Mouse (Mus musculus) MEL (cell line): ENCODE results near the gene Bora. TPM values are rescaled to one million over a fixed set of nuclear protein-coding genes. Genes with fewer than 3 reads are reported as not detected.

Experiments used
- DNase-seq: peaks from one replicate; pipeline ENCODE4 v3.0.0; 2011; ENCODE audit warnings: low read depth, low spot score
- H3K27ac ChIP-seq: 2 replicates; pipeline ENCODE4 v1.5.1; 2012; ENCODE audit warnings: low read depth, mild to moderate bottlenecking, control low read depth, low read length, moderate library complexity; ENCODE audit not compliant: control insufficient read depth
- H3K27me3 ChIP-seq, 2 experiments: fragments of 150-350 bp in 1 of 2; sonication (generic) in 1 of 2; 2 replicates each; pipeline ENCODE4 v1.6.1; 2012; ENCODE audit warnings: low read length in 2 of 2, mild to moderate bottlenecking in 2 of 2, improper control_type of control experiment in 1 of 2, moderate library complexity in 1 of 2; ENCODE audit not compliant: insufficient read depth in 2 of 2, control insufficient read depth in 1 of 2
- H3K36me3 ChIP-seq, 2 experiments: 2 replicates each; pipeline ENCODE4 v1.6.1; 2012 to 2014; ENCODE audit warnings: low read length in 2 of 2, improper control_type of control experiment in 1 of 2, inconsistent platforms in 1 of 2, mild to moderate bottlenecking in 1 of 2; ENCODE audit not compliant: insufficient read depth in 2 of 2, control insufficient read depth in 1 of 2
- H3K4me1 ChIP-seq, 2 experiments: fragments of 150-350 bp in 1 of 2; sonication (generic) in 1 of 2; 2 replicates each; pipeline ENCODE4 v1.6.1; 2012; ENCODE audit warnings: low read length in 2 of 2, improper control_type of control experiment in 1 of 2, mild to moderate bottlenecking in 1 of 2; ENCODE audit not compliant: insufficient read depth in 2 of 2, control insufficient read depth in 1 of 2
- H3K4me3 ChIP-seq, 2 experiments: fragments of 150-350 bp in 1 of 2; sonication (generic) in 1 of 2; 2 replicates each; pipeline ENCODE4 v1.5.1; 2012; ENCODE audit warnings: low read depth in 2 of 2, low read length in 2 of 2, mild to moderate bottlenecking in 2 of 2, moderate library complexity in 2 of 2, control low read depth in 1 of 2, improper control_type of control experiment in 1 of 2; ENCODE audit not compliant: control insufficient read depth in 1 of 2, insufficient read depth in 1 of 2
- H3K79me2 ChIP-seq: 2 replicates; pipeline ENCODE4 v1.6.1; 2012; ENCODE audit warnings: mild to moderate bottlenecking, low read length, moderate library complexity; ENCODE audit not compliant: control insufficient read depth, poor library complexity, insufficient read depth
- H3K9ac ChIP-seq: 2 replicates; pipeline ENCODE4 v1.6.1; 2012; ENCODE audit warnings: low read depth, mild to moderate bottlenecking, control low read depth, low read length, moderate library complexity; ENCODE audit not compliant: control insufficient read depth, poor library complexity, severe bottlenecking
- H3K9me3 ChIP-seq: fragments of 150-350 bp; sonication (generic); replicated peaks from 2 replicates; pipeline ENCODE4 v1.6.1; 2012; ENCODE audit warnings: mild to moderate bottlenecking, low read length, improper control_type of control experiment, moderate library complexity; ENCODE audit not compliant: insufficient read depth
- E2F4 ChIP-seq: IDR thresholded peaks from 2 replicates; pipeline ENCODE4 v1.6.1; 2011; ENCODE audit warnings: low read depth, low read length, improper control_type of control experiment, borderline replicate concordance
- ETS1 ChIP-seq: IDR thresholded peaks from 2 replicates; pipeline ENCODE4 v1.6.1; 2012; ENCODE audit warnings: low read depth, mild to moderate bottlenecking, inconsistent platforms, low read length, improper control_type of control experiment, moderate library complexity
- GATA1 ChIP-seq: IDR thresholded peaks from 2 replicates; pipeline ENCODE4 v1.6.1; 2011; ENCODE audit warnings: low read depth, low read length, improper control_type of control experiment
- JUND ChIP-seq: IDR thresholded peaks from 2 replicates; pipeline ENCODE4 v1.6.1; 2011; ENCODE audit warnings: low read depth, mild to moderate bottlenecking, improper control_type of control experiment, low read length
- KAT2A ChIP-seq: conservative IDR thresholded peaks from 2 replicates; pipeline ENCODE4 v1.6.1; 2012; ENCODE audit warnings: low read depth, low read length, improper control_type of control experiment, inconsistent platforms
- MAX ChIP-seq: IDR thresholded peaks from 2 replicates; pipeline ENCODE4 v1.6.1; 2011; ENCODE audit warnings: low read length, improper control_type of control experiment
- MYB ChIP-seq: IDR thresholded peaks from 2 replicates; pipeline ENCODE4 v1.6.1; 2011; ENCODE audit warnings: mild to moderate bottlenecking, low read depth, low read length, improper control_type of control experiment
- MYC ChIP-seq: IDR thresholded peaks from 2 replicates; pipeline ENCODE4 v1.6.1; 2011; ENCODE audit warnings: low read depth, mild to moderate bottlenecking, low read length, improper control_type of control experiment, moderate library complexity
- NELFE ChIP-seq: IDR thresholded peaks from 2 replicates; pipeline ENCODE4 v1.6.1; 2011; ENCODE audit warnings: low read depth, low read length, improper control_type of control experiment
- NRF1 ChIP-seq: IDR thresholded peaks from 2 replicates; pipeline ENCODE4 v1.6.1; 2014; ENCODE audit warnings: low read depth, mild to moderate bottlenecking, inconsistent platforms, low read length, improper control_type of control experiment, moderate library complexity; ENCODE audit not compliant: poor library complexity, insufficient read depth, severe bottlenecking
- POLR2A ChIP-seq, 2 experiments: IDR thresholded peaks; 2 replicates each; pipeline ENCODE4 v1.6.1; 2011 to 2012; ENCODE audit warnings: low read length in 2 of 2, mild to moderate bottlenecking in 2 of 2, control low read depth in 1 of 2, improper control_type of control experiment in 1 of 2, low read depth in 1 of 2, moderate library complexity in 1 of 2; ENCODE audit not compliant: control insufficient read depth in 1 of 2, insufficient read depth in 1 of 2, poor library complexity in 1 of 2
- POLR2AphosphoS5 ChIP-seq: IDR thresholded peaks from 2 replicates; pipeline ENCODE4 v1.6.1; 2012; ENCODE audit warnings: low read depth, borderline replicate concordance, mild to moderate bottlenecking, inconsistent platforms, low read length, moderate library complexity, mixed read lengths
- RAD21 ChIP-seq: IDR thresholded peaks from 2 replicates; pipeline ENCODE4 v1.6.1; 2011; ENCODE audit warnings: mild to moderate bottlenecking, low read depth, low read length, improper control_type of control experiment
- SIN3A ChIP-seq: IDR thresholded peaks from 2 replicates; pipeline ENCODE4 v1.6.1; 2012; ENCODE audit warnings: low read length, improper control_type of control experiment, inconsistent platforms
- TAL1 ChIP-seq: IDR thresholded peaks from 2 replicates; pipeline ENCODE4 v1.6.1; 2012; ENCODE audit warnings: mild to moderate bottlenecking, inconsistent platforms, low read length, moderate library complexity, mixed read lengths
- TBP ChIP-seq: IDR thresholded peaks from 2 replicates; pipeline ENCODE4 v1.8.0; 2011; ENCODE audit warnings: low read depth, low read length, improper control_type of control experiment
- UBTF ChIP-seq: IDR thresholded peaks from 2 replicates; pipeline ENCODE4 v1.6.1; 2012; ENCODE audit warnings: low read depth, mild to moderate bottlenecking, inconsistent platforms, low read length, improper control_type of control experiment, moderate library complexity, borderline replicate concordance; ENCODE audit not compliant: insufficient read depth
- USF1 ChIP-seq: IDR thresholded peaks from 2 replicates; pipeline ENCODE4 v1.6.1; 2014; ENCODE audit warnings: low read depth, mild to moderate bottlenecking, inconsistent platforms, low read length, improper control_type of control experiment, moderate library complexity
- ZKSCAN1 ChIP-seq: IDR thresholded peaks from 2 replicates; pipeline ENCODE4 v1.6.1; 2012; ENCODE audit warnings: low read depth, mild to moderate bottlenecking, inconsistent platforms, low read length, improper control_type of control experiment, moderate library complexity
- ZNF384 ChIP-seq: IDR thresholded peaks from 2 replicates; pipeline ENCODE4 v1.6.1; 2012; ENCODE audit warnings: low read depth, mild to moderate bottlenecking, inconsistent platforms, low read length, improper control_type of control experiment
- polyA plus RNA-seq, 2 experiments: library from polyadenylated mRNA; stranded (reverse) in 1 of 2; unstranded in 1 of 2; fragments of >175 nt in 1 of 2; fragments of >200 nt in 1 of 2; gene quantifications; 2 replicates each; pipeline versions ENCODE4 v1.2.1 to v1.2.4; 2012; ENCODE audit warnings: low replicate concordance in 2 of 2, low read depth in 1 of 2; ENCODE audit not compliant: insufficient read length in 2 of 2, insufficient read depth in 1 of 2, missing spikeins in 1 of 2
- total RNA-seq: library from RNA; depleted of rRNA; stranded (reverse); fragments of 300-350 nt; gene quantifications from 2 replicates; pipeline ENCODE4 v1.2.3, GENCODE M21; 2012

Gene Bora
- total and polyA plus RNA-seq, 3 experiments: 32.6 to 71.2 (median 44.9) TPM

DNA sequence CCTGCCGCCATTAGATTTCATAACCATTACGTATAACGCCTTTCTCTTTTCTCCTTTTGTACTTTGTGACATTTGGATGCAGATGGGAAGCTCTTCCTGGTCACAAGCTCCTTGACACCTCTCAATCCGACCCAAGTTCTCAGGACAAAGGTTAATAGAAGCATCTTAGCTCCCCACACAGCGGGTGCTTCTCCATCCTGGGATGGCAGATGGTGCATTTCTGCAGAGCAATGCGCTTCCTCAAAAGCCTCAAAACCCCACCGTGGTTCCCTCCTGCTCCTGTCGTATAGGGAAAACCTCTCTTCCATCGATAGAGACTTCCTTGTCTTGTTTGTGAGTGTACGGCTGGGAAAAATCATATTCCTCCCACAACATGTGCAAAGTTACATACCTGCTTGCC lies 1.9 kb upstream of the Bora start:
- H3K4me3 ChIP-seq: peak overlapping the region; percentile 81 to 86
- no peaks in the 10 kb centered on the region for H3K27me3 ChIP-seq
- peak; percentile 45 for DNase-seq
- peaks cover 60% of the 10 kb centered on the region for H3K79me2 ChIP-seq
- H3K27ac ChIP-seq: peak overlapping the region; percentile 34
- H3K9me3 ChIP-seq: no peaks in the 10 kb centered on the region
- no peak for TF ChIP-seq UBTF
- TF ChIP-seq ETS1: no peak
- no peak for TF ChIP-seq MAX
- no peak for TF ChIP-seq NRF1
- peaks cover 13 to 25% of the 10 kb centered on the region in 2 experiments for H3K4me1 ChIP-seq
- peak overlapping the region; percentile 83 for H3K9ac ChIP-seq
- H3K36me3 ChIP-seq: peaks cover 15 to 33% of the 10 kb centered on the region in 2 experiments

DNA sequence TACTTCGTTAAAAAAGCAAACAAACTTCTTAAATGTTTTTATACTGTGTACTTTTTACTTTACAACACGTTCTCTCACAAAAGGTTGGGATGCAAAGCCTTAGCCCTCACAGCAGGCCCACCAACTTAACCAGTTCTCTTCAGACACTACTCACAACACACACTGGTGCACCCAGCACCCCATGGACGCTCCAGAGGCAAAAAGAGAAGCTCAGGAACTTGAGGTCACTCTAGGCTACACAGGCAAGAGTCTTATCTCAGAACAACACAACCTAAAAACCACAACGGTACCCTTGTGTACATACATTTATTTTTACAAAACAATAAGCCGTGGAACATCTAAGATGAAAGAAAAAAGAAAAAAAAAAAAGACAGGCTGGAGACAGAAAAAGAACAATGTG lies 1.3 kb upstream of the Bora start:
- no peaks in the 10 kb centered on the region for H3K9me3 ChIP-seq
- peaks cover 62% of the 10 kb centered on the region for H3K79me2 ChIP-seq
- H3K4me1 ChIP-seq: peaks cover 13 to 27% of the 10 kb centered on the region in 2 experiments
- H3K4me3 ChIP-seq: peak overlapping the region; percentile 81 to 86
- H3K27ac ChIP-seq: peak overlapping the region; percentile 72
- peak; percentile 71 for DNase-seq
- peak overlapping the region; percentile 83 for H3K9ac ChIP-seq
- TF ChIP-seq TAL1: no peak
- TF ChIP-seq E2F4: no peak
- 0 out of 2 replicates have a peak, but pooled peaks have one; percentile 15 for TF ChIP-seq GATA1
- TF ChIP-seq JUND: no peak
- no peak; the same call in 1 of the 2 replicates for TF ChIP-seq POLR2AphosphoS5
- peaks cover 15 to 37% of the 10 kb centered on the region in 2 experiments for H3K36me3 ChIP-seq
- no peaks in the 10 kb centered on the region for H3K27me3 ChIP-seq

DNA sequence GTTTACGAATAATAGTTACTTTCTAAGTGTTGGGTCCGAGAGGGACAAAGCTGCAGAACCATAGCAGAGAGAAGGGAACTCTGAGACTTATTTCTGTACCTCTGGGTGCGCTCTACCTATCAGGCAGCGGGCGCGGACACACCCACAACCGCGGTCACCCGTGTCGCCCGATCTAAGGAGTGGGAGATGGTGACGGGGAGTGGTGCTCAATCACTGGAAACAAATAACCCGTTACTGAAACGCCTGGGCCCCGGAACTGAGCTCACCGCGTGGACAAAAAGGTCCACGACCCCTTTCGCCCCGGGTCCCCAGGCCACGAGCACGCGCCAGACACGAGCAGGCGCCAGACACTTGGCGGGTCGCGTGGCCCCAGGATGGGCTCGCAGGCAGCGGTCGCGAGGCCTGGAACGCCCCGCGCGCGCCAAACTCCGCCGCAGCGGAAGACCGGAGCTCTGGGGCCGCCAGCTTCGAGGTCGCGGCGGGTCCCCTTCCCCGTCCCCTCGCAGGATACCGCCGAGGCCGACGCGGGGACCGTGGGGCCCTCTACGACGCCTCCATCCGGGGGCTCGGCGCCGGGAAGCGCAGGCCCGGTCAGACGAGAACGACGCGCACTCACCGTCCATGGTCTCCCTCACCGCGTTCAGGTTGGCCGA lies 518 bp upstream of the Bora start:
- Histone ChIP-seq H3K79me2 (peaks cover 63% of the 10 kb centered on the region), H3K36me3 (peaks cover 12 to 36% of the 10 kb centered on the region in 2 experiments), H3K4me1 (peaks cover 13 to 27% of the 10 kb centered on the region in 2 experiments), H3K4me3 (peak overlapping the region; percentile 81 to 86), H3K27me3 (no peaks in the 10 kb centered on the region), H3K27ac (peak overlapping the region; percentile 72), H3K9me3 (no peaks in the 10 kb centered on the region), H3K9ac (peak overlapping the region; percentile 83)
- DNase-seq: peak; percentile 54
- TF ChIP-seq KAT2A (no peak), TBP (no peak), POLR2AphosphoS5 (no peak; the same call in 1 of the 2 replicates), MYB (no peak), ZKSCAN1 (no peak), SIN3A (peak; percentile 21; the same call in 1 of the 2 replicates), NELFE (no peak), RAD21 (no peak), MAX (0 out of 2 replicates have a peak, but pooled peaks have one; percentile 32), POLR2A (IDR thresholded peaks at IDR 0.05; ENCODE audit: control insufficient read depth in 1 of 2, insufficient read depth in 1 of 2, low read depth in 1 of 2, low read length in 2 of 2, poor library complexity in 1 of 2) (peak in 1 of 2 experiments; percentile 55; a peak in 2 of 4 replicates), MYC (peak; percentile 55; the same call in 1 of the 2 replicates), NRF1 (no peak), ZNF384 (no peak), USF1 (no peak), GATA1 (no peak)
